Mouse (Mus musculus) E14TG2a.4 (cell line): ENCODE measurements around the gene Snx13.

Experiments
- CTCF ChIP-seq: conservative IDR thresholded peaks from 2 replicates; pipeline ENCODE4 v1.5.1; 2014; ENCODE audit warnings: low read length
- NANOG ChIP-seq: IDR thresholded peaks from 2 replicates; pipeline ENCODE4 v1.6.1; 2014; ENCODE audit warnings: borderline replicate concordance, low read length, mixed read lengths

- TF ChIP-seq CTCF = no peak
- no peak for TF ChIP-seq NANOG
Observed at GRCm38 (mm10) chr12:35072178-35072577, 25.2 kb downstream of the Snx13 start.
